29 mouse cellular contexts compared by ENCODE assay signal in the genomic region with DNA sequence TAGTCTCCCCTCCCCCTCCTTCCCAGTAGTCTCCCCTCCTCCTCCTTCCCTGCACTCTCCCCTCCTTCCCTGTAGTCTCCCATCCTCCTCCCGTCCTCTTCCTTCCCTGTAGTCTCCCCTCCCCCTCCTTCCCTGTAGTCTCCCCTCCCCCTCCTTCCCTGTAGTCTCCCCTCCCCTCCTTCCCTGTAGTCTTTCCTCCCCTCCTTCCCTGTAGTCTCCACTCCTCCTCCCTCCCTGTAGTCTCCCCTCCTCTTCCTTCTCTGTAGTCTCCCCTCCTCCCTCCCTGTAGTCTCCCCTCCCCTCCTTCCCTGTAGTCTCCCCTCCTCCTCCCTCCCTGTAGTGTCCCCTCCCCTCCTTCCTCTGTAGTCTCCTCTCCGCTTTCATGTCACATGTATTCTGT. TPM values are rescaled to one million over a fixed set of nuclear protein-coding genes. Genes with fewer than 3 reads are reported as not detected.
DNase-seq lines count a peak whose midpoint lies in the region; ATAC-seq and TF ChIP-seq lines count a peak whose summit lies in the region.
"Had no signal": no experiment of that assay in that cellular context is flagged by ENCODE, and none has a peak within 500 bp of the region (broad histone marks: within the 10 kb centered on the region; RNA-seq: fewer than 3 reads in every experiment).

No protein-coding gene starts in this region.

- no peak overlapping the region for H3K27ac ChIP-seq in gastrocnemius, adult 2 months
- H3K27ac ChIP-seq in forebrain, embryonic 15.5 days (replicated peaks), result no peak overlapping the region
- H3K27ac ChIP-seq: embryonic facial prominence, embryonic 13.5 days; forebrain, embryonic 12.5 days had no signal

- DNase-seq in heart, adult 11 months, result peak; percentile 53
- DNase-seq in heart, postnatal 36 days, result no peak
- DNase-seq in retina, postnatal 1 day, result peak; percentile 35
- no peak for DNase-seq in retina, embryonic 14.5 days (ENCODE audit: low spot score)
- peak; percentile 30 for DNase-seq in brain, embryonic 14.5 days (ENCODE audit: low read depth)
- no peak for DNase-seq in gastrocnemius, adult 2 months
- DNase-seq in left cerebral cortex, postnatal 10 days (ENCODE audit: extremely low spot score in 1 of 2, low spot score in 2 of 2), result no peak
- DNase-seq: adrenal gland, postnatal 14 days; cerebellum, adult 18-20 months; cerebellum, adult 9-11 months; cerebellum, postnatal 36 days; forebrain, postnatal 0 days; gastrocnemius, postnatal 36 days; heart, adult 18-20 months had no signal

- no peaks in the 10 kb centered on the region for H3K36me3 ChIP-seq in forebrain, embryonic 15.5 days
- H3K36me3 ChIP-seq: embryonic facial prominence, embryonic 13.5 days; forebrain, embryonic 12.5 days; G1E; heart, embryonic 12.5 days had no signal

- no peaks in the 10 kb centered on the region for H3K9me3 ChIP-seq in forebrain, embryonic 15.5 days
- H3K9me3 ChIP-seq: embryonic facial prominence, embryonic 13.5 days; forebrain, embryonic 12.5 days; G1E; heart, embryonic 12.5 days had no signal

- no peak for ATAC-seq in forebrain, embryonic 15.5 days (replicated peaks)
- ATAC-seq: activated CD4-positive, CD25-positive, alpha-beta regulatory T cell, adult 4 months; forebrain, postnatal 0 days; hindbrain, embryonic 16.5 days; inflammation-experienced regulatory T-cells, adult 6 months; intestine, postnatal 0 days had no signal

- 33% methylated on average over 2 of the region's 2 CpGs for WGBS in forebrain, embryonic 15.5 days

- H3K4me1 ChIP-seq in forebrain, embryonic 15.5 days, result no peaks in the 10 kb centered on the region
- H3K4me1 ChIP-seq: embryonic facial prominence, embryonic 13.5 days; forebrain, embryonic 12.5 days; heart, embryonic 12.5 days had no signal

- intact Hi-C loops in heart, postnatal 36 days (cut with DNase I), result no loop called here
- intact Hi-C loops in gastrocnemius, adult 2 months (cut with DNase I), result no loop called here
- intact Hi-C loops in left cerebral cortex, postnatal 10 days (cut with DNase I), result no loop called here

- H3K27me3 ChIP-seq in forebrain, embryonic 15.5 days, result no peaks in the 10 kb centered on the region
- H3K27me3 ChIP-seq: embryonic facial prominence, embryonic 13.5 days; forebrain, embryonic 12.5 days; heart, embryonic 12.5 days had no signal

- H3K4me2 ChIP-seq in forebrain, embryonic 15.5 days (replicated peaks), result no peak overlapping the region
- H3K4me2 ChIP-seq: embryonic facial prominence, embryonic 13.5 days; forebrain, embryonic 12.5 days; heart, embryonic 12.5 days had no signal

- H3K4me3 ChIP-seq in gastrocnemius, adult 2 months, result no peak overlapping the region
- H3K4me3 ChIP-seq in forebrain, embryonic 15.5 days, result no peak overlapping the region
- H3K4me3 ChIP-seq: embryonic facial prominence, embryonic 13.5 days; forebrain, embryonic 12.5 days; heart, embryonic 12.5 days had no signal

- no peak for TF ChIP-seq POLR2A in brain, embryonic 14.5 days (IDR thresholded peaks at IDR 0.05; ENCODE audit: borderline replicate concordance, extremely low read depth, insufficient read depth, insufficient read length, poor library complexity, severe bottlenecking)

- no peak for TF ChIP-seq CTCF in brain, embryonic 14.5 days (IDR thresholded peaks at IDR 0.05; ENCODE audit: borderline replicate concordance, extremely low read depth, insufficient read depth, insufficient read length)
- no peak for TF ChIP-seq CTCF in gastrocnemius, adult 2 months (IDR thresholded peaks at IDR 0.05)

- no peak overlapping the region for H3K9ac ChIP-seq in forebrain, embryonic 15.5 days (replicated peaks)
- H3K9ac ChIP-seq: embryonic facial prominence, embryonic 13.5 days; forebrain, embryonic 12.5 days; forebrain, postnatal 0 days; heart, embryonic 12.5 days had no signal

RNA-seq across cellular contexts. Expression of gene Mbl2, which starts 18.7 kb away (rescaled TPM):
- not detected for total RNA-seq in heart, postnatal 36 days (2021)
- not detected in 2 replicates for polyA plus RNA-seq in brain, embryonic 14.5 days (2012; rRNA removed)
- not detected for total RNA-seq in gastrocnemius, adult 2 months (2021)
- polyA plus RNA-seq in forebrain, embryonic 15.5 days (2015; fragmentation: Nextera tagmentation; extraction: Ambion mirVana), result not detected in 2 replicates
- total RNA-seq in left cerebral cortex, postnatal 10 days (2021), result not detected
- total RNA-seq: adrenal gland, adult 18-20 months; forebrain, postnatal 0 days; G1E; gastrocnemius, adult 8-10 months; gastrocnemius, postnatal 36 days; heart, adult 18-20 months; heart, postnatal 25 days had no signal
- polyA plus RNA-seq: activated CD4-positive, CD25-positive, alpha-beta regulatory T cell, adult 4 months; C2C12; embryonic facial prominence, embryonic 13.5 days; forebrain, embryonic 12.5 days; forebrain, postnatal 0 days; G1E; heart, embryonic 12.5 days; heart, embryonic 16.5 days; hindbrain, embryonic 11.5 days; inflammation-experienced regulatory T-cells, adult 6 months had no signal

RNA-seq across cellular contexts. Expression of gene Gldc, which starts 38.8 kb away (rescaled TPM):
- under 1 TPM; 0.11 to 0.14 TPM for total RNA-seq in heart, postnatal 36 days (2021)
- polyA plus RNA-seq in brain, embryonic 14.5 days (2012; rRNA removed), result 13.7 and 18.0 TPM in 2 replicates
- total RNA-seq in gastrocnemius, adult 2 months (2021), result under 1 TPM in 1 of 2 experiments, not detected in 1; 0.11 TPM
- polyA plus RNA-seq in forebrain, embryonic 15.5 days (2015; fragmentation: Nextera tagmentation; extraction: Ambion mirVana), result 15.4 and 15.7 TPM in 2 replicates
- 10 to 100 TPM; 14.8 TPM for total RNA-seq in left cerebral cortex, postnatal 10 days (2021)
- total RNA-seq: gastrocnemius, postnatal 36 days had no signal
- polyA plus RNA-seq: G1E had no signal

Comparison
In these comparisons a context has a peak if more than half of its experiments do, and no peak if none do; other contexts are left out.
1. DNase-seq: peak in heart, adult 11 months (single experiment), retina, postnatal 1 day (single experiment) and brain, embryonic 14.5 days (single experiment); none in heart, postnatal 36 days (0 of 2), retina, embryonic 14.5 days (single experiment), gastrocnemius, adult 2 months (single experiment) and left cerebral cortex, postnatal 10 days (0 of 2).
2. RNA of gene Gldc, which starts 38.8 kb away (total RNA-seq): 14.8 TPM in left cerebral cortex, postnatal 10 days; 0.11 to 0.14 TPM in heart, postnatal 36 days and 0.11 TPM in gastrocnemius, adult 2 months; every median in the first group is over 10 times any median in the second.